Mouse (Mus musculus): Measurements from ENCODE around the gene Mrpl1.

Mrpl1 gene

DNA sequence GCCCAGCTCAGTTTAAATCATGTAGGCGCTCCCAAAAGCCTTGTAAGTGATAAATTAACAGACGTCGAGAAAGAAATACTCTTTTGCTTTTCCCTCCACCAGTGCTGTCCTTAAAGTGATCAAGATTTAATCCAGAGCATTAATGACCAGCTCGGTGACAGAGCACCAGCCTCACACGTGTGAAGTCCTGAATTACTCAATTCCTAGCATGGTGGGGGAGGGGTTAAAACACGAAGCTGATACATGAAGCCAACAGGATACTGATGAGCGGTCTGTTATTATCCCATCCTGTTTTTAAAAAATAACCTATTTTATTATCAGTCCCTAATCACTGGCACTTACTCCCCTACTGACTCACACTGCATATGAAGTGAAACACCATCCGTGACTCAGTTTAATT lies 102.4 kb downstream of the Mrpl1 start:
- DNase-seq (ENCODE audit: low read depth, low spot score) = no peak
- Histone ChIP-seq H3K36me3 (ENCODE audit: control insufficient read depth, insufficient read depth, low read length, poor library complexity, severe bottlenecking) (no peaks in the 10 kb centered on the region), H3K27me3 (ENCODE audit: control insufficient read depth, insufficient read depth, low read length, poor library complexity, severe bottlenecking) (no peaks in the 10 kb centered on the region)

Data from splenic B cell, adult 2 months (primary cell).